Mouse (Mus musculus) stomach, postnatal 0 days (tissue): ENCODE data around the gene Tctn1.

ENCODE experiments used
- CTCF ChIP-seq: IDR thresholded peaks from 2 replicates; pipeline ENCODE4 v1.5.1; 2016; ENCODE audit warnings: antibody characterized with exemption, low read depth, mild to moderate bottlenecking, moderate library complexity
- EP300 ChIP-seq: optimal IDR thresholded peaks from 2 replicates; pipeline ENCODE3; 2016; ENCODE audit warnings: antibody characterized with exemption

DNA sequence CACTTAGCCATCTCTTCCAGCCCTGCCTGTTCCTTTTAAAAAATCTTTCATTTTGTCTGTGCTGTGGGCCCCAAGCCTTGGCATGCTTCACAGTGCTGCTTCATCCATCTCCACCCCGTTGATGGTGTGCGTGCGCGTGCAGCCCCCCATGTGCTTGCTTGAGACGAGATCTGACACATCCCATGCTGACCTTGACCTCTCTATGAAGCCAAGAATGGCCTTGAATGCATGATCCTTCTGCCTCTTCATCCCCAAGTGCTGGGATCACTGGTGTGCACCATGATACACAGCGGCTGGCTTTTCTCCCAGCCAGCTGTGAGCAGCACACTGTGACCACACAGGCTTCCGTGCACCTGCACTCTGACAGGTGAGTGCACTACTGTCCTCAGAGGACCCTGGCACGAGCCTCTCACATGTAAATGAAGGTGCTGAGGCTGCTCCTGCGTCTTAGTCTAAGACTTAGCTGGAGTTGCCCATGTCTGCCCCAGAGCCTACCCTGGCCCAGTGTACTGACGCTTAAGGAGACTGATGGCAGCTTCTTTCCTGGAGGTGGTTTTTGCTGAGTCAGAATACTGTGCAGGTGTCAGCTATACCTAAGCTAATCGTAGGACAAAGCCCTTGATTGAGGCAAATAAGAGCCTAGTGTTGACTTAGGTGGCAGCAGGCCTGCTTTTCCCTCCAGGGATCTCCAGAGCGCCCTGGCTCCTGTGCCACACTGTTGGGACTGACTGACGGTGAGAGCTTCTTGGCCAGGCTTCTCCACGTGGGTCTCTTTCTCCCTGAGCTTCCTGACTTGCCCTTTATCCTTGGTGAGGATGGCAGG, 31.1 kb upstream of the Tctn1 start:
- TF ChIP-seq EP300 (no peak), CTCF (no peak)
